Mouse (Mus musculus): ENCODE data around the gene Gm37240. TPM values are rescaled to one million over a fixed set of nuclear protein-coding genes. Genes with fewer than 3 reads are reported as not detected.

The Gm37240 gene
- total and polyA plus RNA-seq, 3 experiments: not detected

- Histone ChIP-seq H3K9me3 (replicated peaks) (peaks cover 2% of the 10 kb centered on the region; the same call in 1 of the 2 replicates), H3K27me3 (ENCODE audit: insufficient read depth, low read length) (peaks cover 32% of the 10 kb centered on the region), H3K4me1 (ENCODE audit: insufficient read depth, low read depth, low read length) (no peaks in the 10 kb centered on the region), H3K36me3 (replicated peaks) (no peaks in the 10 kb centered on the region), H3K4me3 (ENCODE audit: low read depth, low read length) (no peak overlapping the region)
- no peak for DNase-seq (ENCODE audit: low spot score)
- TF ChIP-seq GATA1 (IDR thresholded peaks at IDR 0.05; ENCODE audit: borderline replicate concordance, low read length) (no peak), GATA2 (IDR thresholded peaks at IDR 0.05; ENCODE audit: borderline replicate concordance, low read depth, low read length) (no peak), CTCF (IDR thresholded peaks at IDR 0.05; ENCODE audit: low read depth, low read length) (no peak), POLR2AphosphoS5 (IDR thresholded peaks at IDR 0.05; ENCODE audit: insufficient replicate concordance, low read depth, low read length) (no peak), TAL1 (conservative IDR thresholded peaks at IDR 0.05; ENCODE audit: low read depth, low read length) (no peak)
- no peak for ATAC-seq (ENCODE audit: extremely low read depth, insufficient number of reproducible peaks, low FRiP score, poor library complexity, severe bottlenecking)
These were observed 1265.3 kb downstream of the Gm37240 start for GRCm38 (mm10) chr3:84622026-84622425.

GRCm38 (mm10) chr3:84619725-84620124, 1267.6 kb downstream of the Gm37240 start:
- Histone ChIP-seq H3K4me3 (ENCODE audit: low read depth, low read length) (no peak overlapping the region), H3K9me3 (replicated peaks) (peaks cover 2% of the 10 kb centered on the region; the same call in 1 of the 2 replicates), H3K4me1 (ENCODE audit: insufficient read depth, low read depth, low read length) (no peaks in the 10 kb centered on the region), H3K36me3 (replicated peaks) (no peaks in the 10 kb centered on the region), H3K27me3 (ENCODE audit: insufficient read depth, low read length) (peaks cover 35% of the 10 kb centered on the region)
- TF ChIP-seq CTCF (IDR thresholded peaks at IDR 0.05; ENCODE audit: low read depth, low read length): no peak
- no peak for TF ChIP-seq POLR2AphosphoS5 (IDR thresholded peaks at IDR 0.05; ENCODE audit: insufficient replicate concordance, low read depth, low read length)
- TF ChIP-seq TAL1 (conservative IDR thresholded peaks at IDR 0.05; ENCODE audit: low read depth, low read length): no peak
- TF ChIP-seq GATA2 (IDR thresholded peaks at IDR 0.05; ENCODE audit: borderline replicate concordance, low read depth, low read length): no peak
- no peak for TF ChIP-seq GATA1 (IDR thresholded peaks at IDR 0.05; ENCODE audit: borderline replicate concordance, low read length)
- ATAC-seq (ENCODE audit: extremely low read depth, insufficient number of reproducible peaks, low FRiP score, poor library complexity, severe bottlenecking) (no peak), DNase-seq (ENCODE audit: low spot score) (no peak)

- Histone ChIP-seq H3K4me3 (ENCODE audit: low read depth, low read length) (no peak overlapping the region), H3K27me3 (ENCODE audit: insufficient read depth, low read length) (peaks cover 32% of the 10 kb centered on the region), H3K9me3 (replicated peaks) (peaks cover 2% of the 10 kb centered on the region; the same call in 1 of the 2 replicates), H3K4me1 (ENCODE audit: insufficient read depth, low read depth, low read length) (no peaks in the 10 kb centered on the region), H3K36me3 (replicated peaks) (no peaks in the 10 kb centered on the region)
- ATAC-seq (ENCODE audit: extremely low read depth, insufficient number of reproducible peaks, low FRiP score, poor library complexity, severe bottlenecking): no peak
- no peak for DNase-seq (ENCODE audit: low spot score)
- TF ChIP-seq GATA1 (IDR thresholded peaks at IDR 0.05; ENCODE audit: borderline replicate concordance, low read length) (no peak), POLR2AphosphoS5 (IDR thresholded peaks at IDR 0.05; ENCODE audit: insufficient replicate concordance, low read depth, low read length) (no peak), CTCF (IDR thresholded peaks at IDR 0.05; ENCODE audit: low read depth, low read length) (no peak), TAL1 (conservative IDR thresholded peaks at IDR 0.05; ENCODE audit: low read depth, low read length) (no peak)
These were observed 1268.3 kb downstream of the Gm37240 start for GRCm38 (mm10) chr3:84619056-84619455.

GRCm38 (mm10) chr3:84618627-84619026, 1268.7 kb downstream of the Gm37240 start:
- Histone ChIP-seq H3K27me3 (ENCODE audit: insufficient read depth, low read length) (peaks cover 30% of the 10 kb centered on the region), H3K36me3 (replicated peaks) (no peaks in the 10 kb centered on the region), H3K4me3 (ENCODE audit: low read depth, low read length) (no peak overlapping the region), H3K9me3 (replicated peaks) (peaks cover 2% of the 10 kb centered on the region; the same call in 1 of the 2 replicates), H3K4me1 (ENCODE audit: insufficient read depth, low read depth, low read length) (no peaks in the 10 kb centered on the region)
- DNase-seq (ENCODE audit: low spot score) (no peak), ATAC-seq (ENCODE audit: extremely low read depth, insufficient number of reproducible peaks, low FRiP score, poor library complexity, severe bottlenecking) (no peak)
- TF ChIP-seq GATA1 (IDR thresholded peaks at IDR 0.05; ENCODE audit: borderline replicate concordance, low read length) (no peak), CTCF (IDR thresholded peaks at IDR 0.05; ENCODE audit: low read depth, low read length) (no peak), TAL1 (conservative IDR thresholded peaks at IDR 0.05; ENCODE audit: low read depth, low read length) (no peak), POLR2AphosphoS5 (IDR thresholded peaks at IDR 0.05; ENCODE audit: insufficient replicate concordance, low read depth, low read length) (no peak), GATA2 (IDR thresholded peaks at IDR 0.05; ENCODE audit: borderline replicate concordance, low read depth, low read length) (no peak)

GRCm38 (mm10) chr3:84615856-84616225, 1271.5 kb downstream of the Gm37240 start:
- Histone ChIP-seq H3K9me3 (replicated peaks) (peaks cover 2% of the 10 kb centered on the region), H3K27me3 (ENCODE audit: insufficient read depth, low read length) (peaks cover 28% of the 10 kb centered on the region), H3K4me1 (ENCODE audit: insufficient read depth, low read depth, low read length) (no peaks in the 10 kb centered on the region), H3K36me3 (replicated peaks) (no peaks in the 10 kb centered on the region), H3K4me3 (ENCODE audit: low read depth, low read length) (no peak overlapping the region)
- no peak for TF ChIP-seq POLR2AphosphoS5 (IDR thresholded peaks at IDR 0.05; ENCODE audit: insufficient replicate concordance, low read depth, low read length)
- TF ChIP-seq CTCF (IDR thresholded peaks at IDR 0.05; ENCODE audit: low read depth, low read length): no peak
- no peak for TF ChIP-seq GATA1 (IDR thresholded peaks at IDR 0.05; ENCODE audit: borderline replicate concordance, low read length)
- TF ChIP-seq TAL1 (conservative IDR thresholded peaks at IDR 0.05; ENCODE audit: low read depth, low read length): no peak
- no peak for TF ChIP-seq GATA2 (IDR thresholded peaks at IDR 0.05; ENCODE audit: borderline replicate concordance, low read depth, low read length)
- ATAC-seq (ENCODE audit: extremely low read depth, insufficient number of reproducible peaks, low FRiP score, poor library complexity, severe bottlenecking) (no peak), DNase-seq (ENCODE audit: low spot score) (no peak)

- H3K9me3 ChIP-seq (replicated peaks): peaks cover 3% of the 10 kb centered on the region
- peaks cover 28% of the 10 kb centered on the region for H3K27me3 ChIP-seq (ENCODE audit: insufficient read depth, low read length)
- DNase-seq (ENCODE audit: low spot score): no peak
- ATAC-seq (ENCODE audit: extremely low read depth, insufficient number of reproducible peaks, low FRiP score, poor library complexity, severe bottlenecking): no peak
- TF ChIP-seq GATA1 (IDR thresholded peaks at IDR 0.05; ENCODE audit: borderline replicate concordance, low read length) (no peak), POLR2AphosphoS5 (IDR thresholded peaks at IDR 0.05; ENCODE audit: insufficient replicate concordance, low read depth, low read length) (no peak), TAL1 (conservative IDR thresholded peaks at IDR 0.05; ENCODE audit: low read depth, low read length) (no peak), CTCF (IDR thresholded peaks at IDR 0.05; ENCODE audit: low read depth, low read length) (no peak), GATA2 (IDR thresholded peaks at IDR 0.05; ENCODE audit: borderline replicate concordance, low read depth, low read length) (no peak)
- H3K4me1 ChIP-seq (ENCODE audit: insufficient read depth, low read depth, low read length): no peaks in the 10 kb centered on the region
- no peaks in the 10 kb centered on the region for H3K36me3 ChIP-seq (replicated peaks)
- H3K4me3 ChIP-seq (ENCODE audit: low read depth, low read length): no peak overlapping the region
These were observed 1272.1 kb downstream of the Gm37240 start for GRCm38 (mm10) chr3:84615050-84615855.
